Mouse (Mus musculus) gastrocnemius, adult 18-20 months (tissue): ENCODE data around the gene Ankrd9. TPM values are rescaled to one million over a fixed set of nuclear protein-coding genes. Genes with fewer than 3 reads are reported as not detected.
A peak's percentile ranks its signal among the peaks of the same experiment; 100 is the strongest.

ENCODE experiments used
- DNase-seq: peaks from one replicate; pipeline ENCODE4 v3.0.0; 2021; ENCODE audit warnings: low spot score
- total RNA-seq, 2 experiments: library from RNA; stranded (reverse); gene quantifications; 2 replicates each; pipeline ENCODE4 v1.2.3; 2021

Gene Ankrd9
- total RNA-seq, 2 experiments from 2014 or later: 109 to 181 TPM

- DNase-seq: peak; percentile 74
Measured at GRCm38 (mm10) chr12:110991361-110992127, 12.7 kb upstream of the Ankrd9 start.

GRCm38 (mm10) chr12:110990500-110990899 is 11.7 kb upstream of the Ankrd9 start:
- no peak for DNase-seq

- no peak for DNase-seq
Measured at GRCm38 (mm10) chr12:110989409-110989808, 10.6 kb upstream of the Ankrd9 start.

- DNase-seq: peak; percentile 78
Measured at GRCm38 (mm10) chr12:110986536-110987425, 7.9 kb upstream of the Ankrd9 start.

- peak; percentile 69 for DNase-seq
Measured at GRCm38 (mm10) chr12:110985141-110985540, 6.3 kb upstream of the Ankrd9 start.

GRCm38 (mm10) chr12:110984598-110984997 is 5.8 kb upstream of the Ankrd9 start:
- DNase-seq: no peak

- DNase-seq: no peak
Measured at GRCm38 (mm10) chr12:110983714-110984113, 4.9 kb upstream of the Ankrd9 start.

GRCm38 (mm10) chr12:110983083-110983482 is 4.2 kb upstream of the Ankrd9 start:
- DNase-seq: no peak

GRCm38 (mm10) chr12:110981736-110982135 is 2.9 kb upstream of the Ankrd9 start:
- no peak for DNase-seq

GRCm38 (mm10) chr12:110979808-110980207 is 968 bp upstream of the Ankrd9 start:
- DNase-seq: no peak

GRCm38 (mm10) chr12:110977896-110978606 is 789 bp downstream of the Ankrd9 start:
- DNase-seq: no peak

GRCm38 (mm10) chr12:110977345-110977733 is 1.5 kb downstream of the Ankrd9 start:
- DNase-seq: no peak

GRCm38 (mm10) chr12:110976589-110977344 is 2.1 kb downstream of the Ankrd9 start:
- DNase-seq: no peak

GRCm38 (mm10) chr12:110975838-110976468 is 2.9 kb downstream of the Ankrd9 start:
- peak; percentile 87 for DNase-seq

- DNase-seq: peak; percentile 85
Measured at GRCm38 (mm10) chr12:110975385-110975784, 3.5 kb downstream of the Ankrd9 start.

- DNase-seq: no peak
Measured at GRCm38 (mm10) chr12:110974726-110975125, 4.1 kb downstream of the Ankrd9 start.

GRCm38 (mm10) chr12:110974295-110974694 is 4.5 kb downstream of the Ankrd9 start:
- DNase-seq: no peak

GRCm38 (mm10) chr12:110973829-110974228 is 5.0 kb downstream of the Ankrd9 start:
- DNase-seq: no peak

GRCm38 (mm10) chr12:110971972-110972371 is 6.9 kb downstream of the Ankrd9 start:
- no peak for DNase-seq

- DNase-seq: no peak
Measured at GRCm38 (mm10) chr12:110970408-110970807, 8.4 kb downstream of the Ankrd9 start.

- DNase-seq: no peak
Measured at GRCm38 (mm10) chr12:110967146-110967545, 11.7 kb downstream of the Ankrd9 start.
